Mouse (Mus musculus) CD8-positive naive resting alpha-beta T cell, adult 2 months (primary cell): ENCODE results near the gene Pepd.
A peak's percentile ranks its signal among the peaks of the same experiment; 100 is the strongest.

ENCODE experiments used
- DNase-seq, 2 experiments: peaks; one replicate each; pipeline ENCODE4 v3.0.0; 2022; ENCODE audit warnings: low read depth in 2 of 2, low spot score in 2 of 2

Pepd gene

GRCm38 (mm10) chr7:34911919-34912897, at the start of gene Pepd:
Gene Pepd, plus strand, starts transcription at chr7:34912379.
- DNase-seq = peak; percentile 31 to 59

GRCm38 (mm10) chr7:34867289-34867688, 44.9 kb upstream of the Pepd start:
- no peak for DNase-seq

GRCm38 (mm10) chr7:34869693-34870092, 42.5 kb upstream of the Pepd start:
- no peak for DNase-seq

GRCm38 (mm10) chr7:34876787-34877186, 35.4 kb upstream of the Pepd start:
- DNase-seq = no peak

- no peak for DNase-seq
Measured at GRCm38 (mm10) chr7:34877820-34878219, 34.4 kb upstream of the Pepd start.

- DNase-seq = no peak
Measured at GRCm38 (mm10) chr7:34888441-34888840, 23.7 kb upstream of the Pepd start.

- DNase-seq = no peak
Measured at GRCm38 (mm10) chr7:34888891-34889290, 23.3 kb upstream of the Pepd start.

- DNase-seq = no peak
Measured at GRCm38 (mm10) chr7:34892845-34893244, 19.3 kb upstream of the Pepd start.

- DNase-seq = no peak
Measured at GRCm38 (mm10) chr7:34896461-34896860, 15.7 kb upstream of the Pepd start.

- DNase-seq = no peak
Measured at GRCm38 (mm10) chr7:34897058-34897457, 15.1 kb upstream of the Pepd start.

GRCm38 (mm10) chr7:34910096-34911066, 1.8 kb upstream of the Pepd start:
- DNase-seq = no peak

- DNase-seq = no peak
Measured at GRCm38 (mm10) chr7:34913956-34914355, 1.8 kb downstream of the Pepd start.

- no peak for DNase-seq
Measured at GRCm38 (mm10) chr7:34915555-34915954, 3.4 kb downstream of the Pepd start.

GRCm38 (mm10) chr7:34917558-34917957, 5.4 kb downstream of the Pepd start:
- DNase-seq = no peak

GRCm38 (mm10) chr7:34917998-34918397, 5.8 kb downstream of the Pepd start:
- DNase-seq = no peak

GRCm38 (mm10) chr7:34918416-34918815, 6.2 kb downstream of the Pepd start:
- DNase-seq = no peak

- DNase-seq = no peak
Measured at GRCm38 (mm10) chr7:34919054-34919453, 6.9 kb downstream of the Pepd start.

GRCm38 (mm10) chr7:34919809-34920208, 7.6 kb downstream of the Pepd start:
- DNase-seq = peak in 1 of 2 experiments; percentile 31

- DNase-seq = no peak
Measured at GRCm38 (mm10) chr7:34925208-34925607, 13.0 kb downstream of the Pepd start.

- DNase-seq = no peak
Measured at GRCm38 (mm10) chr7:34925956-34926355, 13.8 kb downstream of the Pepd start.

GRCm38 (mm10) chr7:34929614-34930262, 17.6 kb downstream of the Pepd start:
- no peak for DNase-seq
